Mouse (Mus musculus) forebrain, embryonic 14.5 days (tissue): Measurements from ENCODE around the gene Lhpp. TPM values are rescaled to one million over a fixed set of nuclear protein-coding genes. Genes with fewer than 3 reads are reported as not detected.

ENCODE experiments used
- ATAC-seq: fragments of 200-750 bp; cut with Nextera tagmentation; 2 replicates; pipeline ENCODE4 v1.8.0; 2017; ENCODE audit warnings: mild to moderate bottlenecking, moderate library complexity
- DNase-seq: peaks from one replicate; pipeline ENCODE4 v3.0.0-alpha.2; 2015; ENCODE audit warnings: low spot score
- H3K27ac ChIP-seq: fragments of 300-500 bp; sonication (generic); 2 replicates; pipeline ENCODE4 v1.5.1; 2014; ENCODE audit warnings: low read depth, mild to moderate bottlenecking, control low read depth, low read length, moderate library complexity
- H3K27me3 ChIP-seq: fragments of 300-500 bp; sonication (generic); replicated peaks from 2 replicates; pipeline ENCODE4 v1.6.1; 2014; ENCODE audit warnings: low read length, control low read depth, mixed read lengths; ENCODE audit not compliant: control insufficient read depth, insufficient read depth
- H3K36me3 ChIP-seq: fragments of 300-500 bp; sonication (generic); 2 replicates; pipeline ENCODE4 v1.6.1; 2014; ENCODE audit warnings: low read length, control low read depth; ENCODE audit not compliant: control insufficient read depth, insufficient read depth
- H3K4me1 ChIP-seq: fragments of 300-500 bp; sonication (generic); 2 replicates; pipeline ENCODE4 v1.6.1; 2014; ENCODE audit warnings: antibody characterized with exemption, low read length, control low read depth; ENCODE audit not compliant: control insufficient read depth, insufficient read depth
- H3K4me2 ChIP-seq: fragments of 300-500 bp; sonication (generic); 2 replicates; pipeline ENCODE4 v1.6.1; 2014; ENCODE audit warnings: mild to moderate bottlenecking, control low read depth, low read length
- H3K4me3 ChIP-seq: fragments of 300-500 bp; sonication (generic); 2 replicates; pipeline ENCODE4 v1.5.1; 2014; ENCODE audit warnings: low read depth, low read length, control low read depth
- H3K9ac ChIP-seq: fragments of 300-500 bp; sonication (generic); 2 replicates; pipeline ENCODE4 v1.6.1; 2014; ENCODE audit warnings: mild to moderate bottlenecking, low read length, control low read depth, moderate library complexity
- H3K9me3 ChIP-seq: fragments of 300-500 bp; sonication (generic); replicated peaks from 2 replicates; pipeline ENCODE4 v1.6.1; 2016; ENCODE audit warnings: low read length, control low read depth, mixed read lengths; ENCODE audit not compliant: control insufficient read depth
- WGBS: fragments of 180-500 bp; shearing (Covaris S2); extraction: QIAGEN DNeasy Blood & Tissue Kit; methylation state at CpG from one replicate; pipeline ENCODE4 v1.1.7; 2014; 5-methylcytosine and 5-hydroxymethylcytosine counted together
- polyA plus RNA-seq: library from polyadenylated mRNA; unstranded; fragments of >200 nt; fragmentation: Nextera tagmentation; extraction: Ambion mirVana; gene quantifications from 2 replicates; pipeline ENCODE4 v1.2.1, GENCODE M21; 2014

Lhpp gene
- polyA plus RNA-seq, 1 experiment from 2014 or later, result 26.7 TPM

DNA sequence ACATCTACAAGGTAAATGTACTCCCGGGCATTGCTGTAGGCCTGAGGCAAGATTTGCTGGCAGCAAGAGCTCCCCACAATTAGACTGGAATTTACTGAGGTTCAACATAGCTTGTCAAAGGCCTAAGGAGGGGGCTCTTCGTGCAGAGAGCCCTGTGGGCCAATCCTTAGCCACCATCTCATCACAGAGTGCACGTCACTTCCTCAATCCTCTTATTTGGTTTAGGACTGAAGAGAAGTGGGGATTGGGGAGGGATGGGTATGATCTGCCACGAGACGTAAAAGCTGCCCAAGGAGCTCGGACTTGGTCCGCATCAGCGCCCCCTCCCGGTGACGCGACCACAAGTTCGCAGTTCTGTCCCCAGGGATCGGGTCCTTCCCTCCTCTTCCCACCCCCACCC is 34.8 kb upstream of the Lhpp start:
- peak overlapping the region; percentile 67 for H3K4me2 ChIP-seq
- H3K27me3 ChIP-seq, result no peaks in the 10 kb centered on the region
- ATAC-seq, result peak; percentile 89
- H3K27ac ChIP-seq, result peak overlapping the region; percentile 78
- under 1% methylated on average over 13 of the region's 13 CpGs for WGBS
- peaks cover 17% of the 10 kb centered on the region; the same call in 1 of the 2 replicates for H3K4me1 ChIP-seq
- DNase-seq, result peak; percentile 93
- H3K4me3 ChIP-seq, result peak overlapping the region; percentile 65
- H3K9ac ChIP-seq, result peak overlapping the region; percentile 70
- no peaks in the 10 kb centered on the region for H3K36me3 ChIP-seq
- no peaks in the 10 kb centered on the region; the same call in 1 of the 2 replicates for H3K9me3 ChIP-seq

DNA sequence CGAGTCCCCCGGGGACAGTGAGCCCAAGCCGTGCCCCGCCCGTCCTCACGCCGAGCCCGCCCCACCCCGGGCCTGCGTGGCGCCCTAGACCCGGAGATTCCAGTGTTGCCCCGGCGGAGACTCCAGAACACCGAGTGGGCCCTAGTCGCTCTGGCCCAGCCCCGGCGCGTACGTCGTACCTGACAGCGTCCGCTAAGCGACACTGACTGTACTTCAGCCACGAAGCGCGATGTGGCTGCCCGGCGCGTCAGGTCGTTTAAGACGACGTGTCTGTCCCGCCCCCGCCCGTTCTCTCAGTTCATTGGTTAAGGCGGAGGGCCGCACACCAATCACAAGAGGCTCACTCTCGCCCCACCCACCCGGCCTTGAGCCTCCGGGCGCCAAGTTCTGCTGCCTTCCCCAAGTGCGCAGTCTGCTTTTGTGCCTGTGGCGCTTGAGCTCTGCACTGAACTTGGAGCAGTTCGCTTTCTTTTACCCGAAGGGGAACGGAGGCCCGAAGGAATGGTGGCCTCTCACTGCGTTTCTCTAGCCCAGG is 34.3 kb upstream of the Lhpp start, which contains the start of gene Oat:
TSS of gene Oat (minus strand) at position 283 of the 535 bp plus-strand sequence.
- H3K9me3 ChIP-seq, result no peaks in the 10 kb centered on the region; the same call in 1 of the 2 replicates
- no peaks in the 10 kb centered on the region for H3K36me3 ChIP-seq
- WGBS, result 0% methylated on average over 49 of the region's 49 CpGs
- peaks cover 17% of the 10 kb centered on the region; the same call in 1 of the 2 replicates for H3K4me1 ChIP-seq
- H3K27ac ChIP-seq, result peak within 1 kb of the TSS; percentile 78
- H3K4me2 ChIP-seq, result peak within 1 kb of the TSS; percentile 67
- no peaks in the 10 kb centered on the region for H3K27me3 ChIP-seq
- H3K4me3 ChIP-seq, result peak within 1 kb of the TSS; percentile 65
- DNase-seq (peak; percentile 98), ATAC-seq (peak; percentile 98)
- H3K9ac ChIP-seq, result peak within 1 kb of the TSS; percentile 70

DNA sequence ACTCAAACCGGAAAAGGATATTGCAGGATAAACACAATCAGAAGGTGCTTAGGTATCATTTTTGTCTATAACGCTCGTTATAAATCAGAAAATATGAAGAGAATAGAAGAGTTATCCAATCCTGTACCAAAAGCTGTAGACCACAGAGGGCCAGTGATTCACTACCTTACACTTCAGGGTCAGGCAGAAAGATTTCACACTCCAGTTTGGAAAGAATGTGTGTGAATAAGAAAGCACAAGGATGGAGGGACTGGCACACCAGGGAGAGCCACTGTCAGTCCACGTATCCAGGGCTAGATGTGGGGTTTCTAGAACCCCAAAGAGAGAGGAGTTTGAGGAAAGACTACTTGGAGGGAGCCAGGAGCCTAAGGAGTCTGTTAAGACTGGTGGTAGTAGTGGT is 33.5 kb upstream of the Lhpp start:
- peak overlapping the region; percentile 67; the same call in 1 of the 2 replicates for H3K4me2 ChIP-seq
- peaks cover 17% of the 10 kb centered on the region; the same call in 1 of the 2 replicates for H3K4me1 ChIP-seq
- H3K36me3 ChIP-seq, result no peaks in the 10 kb centered on the region
- H3K27ac ChIP-seq, result no peak overlapping the region
- DNase-seq, result no peak
- H3K9ac ChIP-seq, result peak overlapping the region; percentile 35; the same call in 1 of the 2 replicates
- no peaks in the 10 kb centered on the region; the same call in 1 of the 2 replicates for H3K9me3 ChIP-seq
- WGBS, result 63% methylated on average over 4 of the region's 4 CpGs
- H3K27me3 ChIP-seq, result no peaks in the 10 kb centered on the region
- no peak for ATAC-seq
- no peak overlapping the region for H3K4me3 ChIP-seq

DNA sequence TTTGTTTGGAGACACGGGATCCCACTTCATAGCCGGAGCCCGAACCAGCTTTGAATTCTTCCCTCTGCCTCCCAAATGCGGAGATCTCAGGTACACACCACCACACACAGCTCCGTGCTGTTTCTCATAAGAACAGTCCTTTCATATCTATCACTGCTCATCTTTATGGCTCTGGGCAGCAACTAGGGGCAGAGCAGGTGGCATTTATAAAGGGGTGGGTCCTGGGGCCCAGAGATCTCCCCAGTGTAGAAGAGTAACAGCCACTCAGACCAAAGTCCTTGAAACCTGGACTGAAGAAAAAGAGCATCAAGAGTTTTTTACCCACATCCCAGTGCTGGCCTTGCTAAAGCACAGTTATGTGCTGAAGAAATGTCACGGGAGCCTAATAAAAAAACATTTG is 29.9 kb upstream of the Lhpp start:
- 81% methylated on average over 6 of the region's 6 CpGs for WGBS
- Histone ChIP-seq H3K27me3 (no peaks in the 10 kb centered on the region), H3K4me1 (no peaks in the 10 kb centered on the region), H3K9me3 (no peaks in the 10 kb centered on the region; the same call in 1 of the 2 replicates), H3K4me2 (no peak overlapping the region), H3K4me3 (no peak overlapping the region), H3K36me3 (no peaks in the 10 kb centered on the region), H3K9ac (no peak overlapping the region), H3K27ac (no peak overlapping the region)
- no peak for DNase-seq
- ATAC-seq, result no peak

DNA sequence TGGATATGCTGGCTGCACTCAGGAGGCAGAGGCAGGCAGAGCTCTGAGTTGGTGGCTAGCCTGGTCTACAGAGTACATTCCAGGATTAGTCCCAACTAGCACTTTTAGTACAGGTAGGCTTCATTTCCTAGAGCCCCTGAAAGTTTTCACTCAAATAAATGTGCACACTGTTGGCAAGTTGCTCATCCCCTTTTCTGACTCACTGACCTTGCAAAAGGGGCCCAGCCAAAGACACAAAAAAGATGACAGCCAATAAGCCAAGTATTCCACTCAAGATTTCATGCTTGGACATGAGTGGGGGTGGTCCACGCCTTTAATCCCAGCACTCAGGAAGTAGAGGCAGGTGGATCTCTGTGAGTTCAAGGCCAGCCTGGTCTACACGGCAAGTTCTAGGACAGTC is 29.0 kb upstream of the Lhpp start:
- DNase-seq (no peak), ATAC-seq (no peak)
- 91% methylated on average over 2 of the region's 2 CpGs for WGBS
- Histone ChIP-seq H3K27me3 (no peaks in the 10 kb centered on the region), H3K9ac (no peak overlapping the region), H3K27ac (no peak overlapping the region), H3K4me1 (no peaks in the 10 kb centered on the region), H3K36me3 (no peaks in the 10 kb centered on the region), H3K4me2 (no peak overlapping the region), H3K9me3 (no peaks in the 10 kb centered on the region; the same call in 1 of the 2 replicates), H3K4me3 (no peak overlapping the region)

DNA sequence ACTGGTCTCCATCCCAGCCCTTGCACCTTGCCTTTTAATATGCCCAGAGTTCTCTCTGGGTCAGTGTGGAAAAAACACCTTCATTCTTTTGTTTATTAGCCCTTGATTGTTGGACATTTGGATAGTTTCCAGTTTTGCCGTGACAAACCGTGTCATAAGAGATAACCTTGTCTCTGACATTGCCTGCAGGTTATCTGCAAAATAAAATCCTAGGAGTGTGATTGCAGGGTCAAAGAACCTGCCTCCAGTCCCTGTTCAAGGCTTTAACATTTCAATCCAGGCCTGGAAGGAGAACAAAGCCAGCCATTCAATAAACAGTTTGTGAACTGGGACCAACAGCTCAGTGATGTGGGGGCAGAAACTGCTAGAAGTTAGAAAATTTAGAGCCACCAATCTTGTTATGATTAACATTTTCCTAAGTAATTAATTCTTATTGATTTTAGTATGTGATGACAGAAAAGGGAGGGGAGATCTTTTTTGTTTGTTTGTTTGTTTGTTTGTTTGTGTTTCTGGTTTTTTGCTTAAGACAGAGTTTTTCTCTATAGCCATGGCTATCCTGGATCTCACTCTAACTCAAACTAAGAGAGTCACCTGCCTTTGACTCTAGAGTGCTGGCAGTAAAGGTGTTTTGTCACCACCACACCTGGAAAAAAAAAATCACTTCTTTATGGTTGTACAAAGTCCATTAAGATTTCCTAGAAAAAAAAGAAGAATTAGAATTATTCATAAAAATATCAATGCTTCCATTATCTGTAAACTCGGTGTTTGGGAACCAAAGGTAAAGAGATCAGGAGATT is 24.5 kb upstream of the Lhpp start:
- WGBS, result 74% methylated on average over 3 of the region's 3 CpGs
- Histone ChIP-seq H3K9ac (no peak overlapping the region), H3K27ac (no peak overlapping the region), H3K9me3 (no peaks in the 10 kb centered on the region), H3K27me3 (no peaks in the 10 kb centered on the region), H3K4me2 (no peak overlapping the region), H3K4me3 (no peak overlapping the region), H3K4me1 (no peaks in the 10 kb centered on the region), H3K36me3 (no peaks in the 10 kb centered on the region)
- DNase-seq, result no peak
- no peak for ATAC-seq

DNA sequence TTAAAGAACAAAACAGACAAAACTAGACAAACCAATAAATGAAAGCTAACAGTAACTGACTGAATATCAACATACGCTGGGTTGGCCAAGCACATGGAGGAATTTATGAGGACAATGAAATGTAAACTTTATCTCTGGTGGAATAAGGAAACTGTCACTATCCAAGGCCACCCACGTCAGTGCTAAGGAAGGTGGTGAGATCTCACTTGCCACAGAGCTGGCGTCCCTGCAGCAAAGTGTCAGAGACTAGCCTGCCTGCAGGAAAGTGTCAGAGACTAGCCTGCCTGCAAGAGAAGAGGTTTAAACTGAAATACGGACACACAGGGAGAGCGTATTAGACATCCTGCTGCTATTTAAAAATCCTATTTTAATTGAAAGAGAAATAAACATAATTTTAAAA is 23.3 kb upstream of the Lhpp start:
- 71% methylated on average over 5 of the region's 5 CpGs for WGBS
- no peaks in the 10 kb centered on the region for H3K36me3 ChIP-seq

DNA sequence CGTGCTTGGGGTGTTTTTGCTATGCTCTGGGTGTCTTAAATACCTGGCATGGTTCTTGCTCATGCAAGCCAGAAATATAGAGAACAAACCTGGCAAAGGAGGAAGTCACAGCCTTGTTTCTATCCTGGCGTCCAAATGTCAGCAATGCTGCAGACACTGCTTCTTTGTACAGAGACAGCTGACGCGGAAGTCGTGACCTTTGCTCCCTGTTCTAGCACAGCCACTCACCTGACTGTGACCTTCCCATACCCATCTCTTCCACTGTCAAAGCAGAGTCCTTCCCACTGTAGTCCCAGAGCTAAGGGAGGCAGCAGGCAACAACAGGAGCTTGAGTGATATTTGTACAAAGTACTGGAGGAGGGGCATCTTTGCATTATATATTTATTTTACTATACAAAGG is 20.8 kb upstream of the Lhpp start:
- Histone ChIP-seq H3K9me3 (no peaks in the 10 kb centered on the region), H3K4me1 (no peaks in the 10 kb centered on the region), H3K4me2 (no peak overlapping the region), H3K27ac (no peak overlapping the region), H3K4me3 (no peak overlapping the region), H3K9ac (no peak overlapping the region), H3K36me3 (no peaks in the 10 kb centered on the region), H3K27me3 (no peaks in the 10 kb centered on the region)
- DNase-seq (no peak), ATAC-seq (no peak)
- 70% methylated on average over 5 of the region's 5 CpGs for WGBS

More for the DNA sequence above, 23.3 kb upstream of the Lhpp start:
- no peak overlapping the region for H3K4me2 ChIP-seq
- no peak overlapping the region for H3K4me3 ChIP-seq
- no peak overlapping the region for H3K9ac ChIP-seq
- H3K4me1 ChIP-seq, result no peaks in the 10 kb centered on the region
- no peaks in the 10 kb centered on the region for H3K27me3 ChIP-seq
- H3K9me3 ChIP-seq, result no peaks in the 10 kb centered on the region
- no peak overlapping the region for H3K27ac ChIP-seq
- no peak for ATAC-seq
- no peak for DNase-seq

DNA sequence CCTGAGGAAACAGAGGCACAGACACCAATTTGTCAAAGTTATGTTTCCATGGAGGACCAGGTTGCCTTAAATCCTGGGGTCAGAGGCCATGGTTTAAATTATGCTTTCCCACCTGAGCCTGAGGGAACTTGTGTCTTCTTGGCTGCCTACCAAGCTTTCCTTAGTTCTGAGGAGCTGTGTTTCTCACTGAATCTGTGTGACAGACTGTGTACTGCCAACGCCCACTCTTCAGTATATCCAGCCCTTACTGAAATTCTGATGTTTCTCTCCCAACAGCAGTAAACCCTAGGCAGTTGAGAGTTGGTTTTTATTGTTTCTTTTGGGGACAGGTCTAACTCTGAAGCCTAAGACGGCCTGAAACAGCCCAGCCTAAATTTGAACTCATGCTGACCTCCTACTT is 16.7 kb upstream of the Lhpp start:
- WGBS, result 62% methylated on average over 2 of the region's 2 CpGs
- ATAC-seq, result no peak
- H3K4me3 ChIP-seq, result no peak overlapping the region
- no peaks in the 10 kb centered on the region for H3K36me3 ChIP-seq
- peaks cover 38% of the 10 kb centered on the region for H3K27me3 ChIP-seq
- DNase-seq, result no peak
- no peaks in the 10 kb centered on the region for H3K9me3 ChIP-seq
- no peak overlapping the region for H3K27ac ChIP-seq
- H3K4me2 ChIP-seq, result no peak overlapping the region
- H3K4me1 ChIP-seq, result peaks cover 8% of the 10 kb centered on the region; the same call in 1 of the 2 replicates
- no peak overlapping the region for H3K9ac ChIP-seq
